Mouse (Mus musculus): ENCODE data around the gene Atp5h.
A peak's percentile ranks its signal among the peaks of the same experiment; 100 is the strongest.

Gene Atp5h

DNA sequence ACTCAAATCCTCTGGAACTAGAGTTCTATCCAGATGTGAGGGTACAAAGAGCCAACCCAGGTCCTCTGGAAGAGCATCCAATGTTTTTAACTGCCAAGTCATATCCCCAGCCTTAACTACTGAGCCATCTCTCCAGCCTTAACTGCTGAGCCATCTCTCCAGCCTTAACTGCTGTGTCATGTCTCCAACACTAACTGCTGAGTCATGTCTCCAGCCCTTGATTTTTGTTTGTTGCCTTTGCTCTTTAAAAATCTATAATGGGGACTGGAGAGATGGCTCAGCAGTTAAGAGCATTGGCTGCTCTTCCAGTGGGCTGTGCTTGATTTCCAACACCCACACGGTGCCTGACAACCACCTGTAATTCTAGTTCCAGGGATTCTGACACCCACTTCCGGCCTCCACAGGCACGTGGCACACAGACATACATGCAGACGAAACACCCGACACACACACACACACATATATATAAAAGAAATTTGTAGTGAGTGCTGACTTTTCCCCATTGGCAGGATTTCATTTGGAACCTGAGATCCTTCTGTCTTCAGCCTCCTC is 17.9 kb upstream of the Atp5h start:
- DNase-seq (ENCODE audit: low read depth, low spot score) = no peak

DNA sequence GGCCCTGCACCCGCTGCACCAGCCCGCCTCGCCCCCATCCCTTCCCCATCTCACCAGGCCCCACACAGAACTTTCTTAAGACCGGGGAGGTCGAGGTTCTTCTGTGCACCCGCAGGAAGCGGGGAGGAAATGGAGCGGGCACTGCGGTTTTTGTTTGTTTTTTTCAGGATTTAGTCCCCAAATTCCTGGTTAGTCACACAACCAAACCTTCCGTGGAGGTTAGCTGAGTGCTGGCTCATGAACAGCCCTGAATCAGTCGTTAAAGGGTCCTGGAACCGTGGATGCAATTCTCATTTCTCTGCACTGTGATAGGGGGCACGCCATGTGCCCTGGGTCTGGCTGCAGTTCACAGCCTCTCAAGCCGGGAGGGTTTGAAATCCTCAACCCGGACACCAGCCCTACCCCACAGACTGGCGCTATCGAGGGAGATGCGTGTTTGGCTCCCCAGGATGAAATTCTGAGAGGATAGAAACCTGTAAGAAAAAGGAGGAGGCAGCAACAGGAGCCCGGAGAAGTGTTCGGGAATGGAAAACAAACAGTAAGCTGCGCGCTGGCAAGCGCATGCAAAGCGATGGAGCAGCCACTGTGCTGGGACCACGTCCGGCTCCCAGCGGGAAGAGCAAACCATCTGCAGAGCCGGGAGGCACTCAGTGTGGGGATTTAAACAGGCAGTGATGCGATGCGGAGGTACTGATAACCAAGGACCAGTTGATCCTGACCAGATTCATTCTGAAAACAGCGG is 16.0 kb upstream of the Atp5h start:
- DNase-seq (ENCODE audit: low read depth, low spot score) = no peak

DNA sequence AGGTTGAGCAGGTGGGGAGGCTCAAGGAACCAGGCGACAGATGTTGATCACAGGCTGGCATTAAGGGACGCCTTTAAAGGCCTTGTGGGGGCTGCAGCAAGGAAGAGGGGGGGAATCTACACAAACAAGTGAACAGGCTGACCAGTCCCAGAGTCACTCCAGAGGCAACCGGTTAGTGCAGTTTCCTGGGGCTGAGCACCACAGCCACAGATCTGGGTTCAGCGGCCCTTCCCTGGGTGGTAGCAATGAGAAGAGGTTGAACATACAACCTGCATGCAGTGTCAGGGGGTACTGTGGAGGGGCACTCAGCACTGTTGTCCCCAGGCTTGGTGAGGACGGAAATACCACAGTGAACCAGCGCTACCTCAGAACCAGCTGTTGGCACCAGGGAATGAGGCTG is 13.6 kb upstream of the Atp5h start:
- DNase-seq (ENCODE audit: low read depth, low spot score) = no peak

DNA sequence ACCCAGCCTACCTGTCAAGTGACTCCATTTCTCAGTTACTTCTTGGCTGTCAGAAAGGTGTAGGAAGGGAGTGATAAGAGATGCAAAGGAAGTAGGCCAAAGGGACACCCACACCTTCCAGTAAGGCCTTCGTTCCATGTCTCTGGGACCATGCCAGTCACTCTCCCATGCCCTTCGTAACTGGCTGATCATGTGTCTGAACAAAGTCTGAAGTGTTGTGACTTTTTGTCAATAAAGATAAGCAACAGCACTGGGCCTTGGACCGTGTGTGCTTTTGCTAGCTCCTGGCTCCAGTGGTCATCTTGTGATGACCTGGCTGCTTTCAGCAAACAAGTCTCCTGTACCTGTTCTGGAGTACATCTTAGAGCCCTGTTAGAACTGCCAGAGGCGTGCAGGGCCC is 13.1 kb upstream of the Atp5h start:
- no peak for DNase-seq (ENCODE audit: low read depth, low spot score)

DNA sequence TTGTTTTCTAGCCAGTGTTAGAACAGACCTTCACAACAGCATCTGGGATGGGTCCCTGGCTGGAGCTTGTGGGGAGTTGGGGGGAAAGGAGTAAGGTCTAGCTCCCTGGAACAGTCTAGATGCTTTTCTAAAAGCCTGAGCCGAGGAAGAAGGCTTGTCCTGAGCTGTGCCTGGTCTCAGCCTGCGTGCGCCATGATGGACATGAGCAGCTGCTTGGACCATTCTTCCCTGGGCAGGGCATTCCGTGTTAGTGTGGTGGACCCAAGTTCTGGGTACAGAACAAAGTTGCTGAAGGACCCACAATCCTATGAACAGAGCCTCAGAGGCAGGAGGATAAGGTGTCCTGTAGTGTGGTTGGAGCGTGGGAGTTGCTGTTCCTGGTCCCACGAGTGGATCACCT is 10.8 kb upstream of the Atp5h start:
- no peak for DNase-seq (ENCODE audit: low read depth, low spot score)

DNA sequence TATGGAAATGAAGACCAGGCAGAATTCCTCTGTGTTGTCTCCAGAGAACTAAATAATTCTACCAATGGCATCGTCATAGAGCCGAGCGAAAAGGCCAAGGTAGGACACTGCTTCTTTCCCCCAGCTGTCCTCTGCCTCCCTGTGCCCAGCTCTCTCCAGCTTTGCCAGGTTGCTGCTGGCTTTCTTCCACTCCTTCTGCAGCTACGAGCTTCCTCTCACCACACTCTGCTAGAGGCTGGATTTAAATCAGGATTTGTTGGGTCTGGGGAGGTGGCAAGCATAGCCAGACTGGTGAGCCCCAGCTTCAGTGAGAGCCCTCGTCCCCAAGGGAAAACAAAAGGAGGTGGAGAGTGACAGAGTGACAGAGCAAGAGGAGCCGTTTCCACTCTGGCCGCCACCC is 9.5 kb upstream of the Atp5h start:
- DNase-seq (ENCODE audit: low read depth, low spot score) = no peak

DNA sequence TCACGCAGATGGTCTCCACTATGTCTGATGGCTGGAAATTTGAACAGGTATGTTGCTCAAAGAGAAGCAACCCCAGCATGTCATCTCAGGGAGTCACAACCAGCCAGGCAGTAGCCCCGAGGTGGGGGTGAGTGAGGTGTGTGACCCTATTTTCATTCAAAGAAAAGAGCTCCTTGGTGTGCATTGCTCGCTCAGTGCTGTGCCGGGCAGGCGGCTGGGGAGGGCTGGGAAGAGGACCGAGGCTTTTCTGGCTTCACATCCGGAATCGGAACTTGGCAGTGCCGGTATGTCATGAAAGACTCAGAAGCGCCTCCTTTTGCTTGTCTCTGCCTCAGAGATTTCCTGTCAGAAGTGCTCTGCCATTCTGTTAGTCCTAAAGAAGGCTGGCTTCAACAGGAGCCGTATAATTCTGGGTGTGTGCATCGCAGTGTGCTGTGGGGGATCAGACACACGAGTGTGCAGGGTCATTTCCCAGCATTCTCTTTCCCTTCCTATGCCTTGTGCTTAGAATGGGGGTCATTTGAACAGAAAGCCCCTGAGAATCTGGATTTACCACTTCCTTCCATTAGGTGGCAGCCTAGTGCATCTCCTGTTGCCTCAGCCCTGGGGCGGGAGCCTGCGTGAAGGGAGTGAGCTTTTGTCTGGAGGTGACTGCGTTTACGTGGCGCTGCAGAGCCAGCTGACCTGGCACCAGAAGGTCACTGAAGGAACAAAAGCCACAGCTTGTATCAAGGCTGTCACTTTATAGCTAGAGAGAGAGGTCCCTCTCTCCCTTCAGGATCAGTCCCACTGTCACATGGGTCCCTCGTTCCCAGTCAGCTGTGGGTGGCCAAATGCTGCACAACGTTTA is 7.9 kb upstream of the Atp5h start:
- peak; percentile 65 for DNase-seq (ENCODE audit: low read depth, low spot score)

DNA sequence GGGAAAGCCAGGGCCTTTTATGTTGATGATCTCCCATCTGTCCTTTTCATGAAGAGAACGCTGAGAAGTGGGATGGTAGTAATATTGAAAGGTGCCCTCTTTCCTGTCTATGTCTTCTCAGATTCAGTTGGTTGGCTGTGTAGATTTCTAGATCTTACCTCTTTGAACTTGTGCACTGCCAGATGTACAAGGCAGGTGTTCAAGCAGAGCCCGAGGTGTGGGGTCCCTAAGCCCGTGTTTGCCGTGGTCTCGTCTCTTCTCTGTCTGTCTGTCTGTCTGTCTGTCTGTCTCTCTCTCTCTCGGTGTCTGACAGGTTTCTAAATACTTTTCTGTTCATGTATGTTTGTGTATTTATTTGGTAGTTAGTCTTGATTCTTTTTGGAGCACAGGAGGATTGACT is 5.9 kb upstream of the Atp5h start:
- DNase-seq (ENCODE audit: low read depth, low spot score) = no peak

DNA sequence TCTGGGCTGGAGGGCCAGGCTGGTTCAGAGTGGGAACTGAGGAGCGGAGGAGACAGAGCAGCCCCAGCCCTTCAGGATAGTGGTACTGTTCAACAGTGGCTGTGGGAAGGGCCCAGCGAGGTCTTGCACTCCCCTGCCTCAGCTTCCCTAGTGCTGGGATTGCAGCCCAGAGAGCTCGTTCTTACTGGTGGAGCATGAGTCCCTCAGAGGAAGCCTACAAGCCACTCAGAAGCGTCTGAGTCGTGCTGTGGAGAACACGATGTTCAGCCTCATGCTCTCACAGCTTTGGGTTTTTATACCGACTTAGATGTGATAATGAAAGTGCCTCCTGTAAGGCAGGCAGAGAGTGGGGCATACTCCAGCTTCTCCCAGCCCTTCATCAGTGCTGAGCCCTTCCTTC is 4.9 kb upstream of the Atp5h start:
- no peak for DNase-seq (ENCODE audit: low read depth, low spot score)

DNA sequence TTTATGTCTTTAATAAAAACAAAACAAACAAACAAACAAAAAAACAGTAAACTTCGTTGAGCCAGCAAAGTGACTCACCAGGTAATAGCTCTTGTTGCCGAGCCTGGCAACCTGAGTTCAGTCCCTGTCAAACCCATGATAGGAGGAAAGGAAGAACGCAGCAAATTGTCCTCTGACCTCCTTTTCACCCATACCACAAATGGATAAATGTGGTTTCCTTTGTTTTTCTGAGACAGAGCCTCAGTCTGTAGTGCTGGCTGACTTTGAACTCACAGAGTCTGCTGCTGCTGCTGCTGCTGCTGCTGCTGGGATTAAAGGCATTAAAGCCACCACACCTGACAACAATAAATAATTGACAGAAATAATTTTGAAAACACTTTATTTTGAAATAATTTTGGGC is 3.3 kb upstream of the Atp5h start:
- DNase-seq (ENCODE audit: low read depth, low spot score) = no peak

DNA sequence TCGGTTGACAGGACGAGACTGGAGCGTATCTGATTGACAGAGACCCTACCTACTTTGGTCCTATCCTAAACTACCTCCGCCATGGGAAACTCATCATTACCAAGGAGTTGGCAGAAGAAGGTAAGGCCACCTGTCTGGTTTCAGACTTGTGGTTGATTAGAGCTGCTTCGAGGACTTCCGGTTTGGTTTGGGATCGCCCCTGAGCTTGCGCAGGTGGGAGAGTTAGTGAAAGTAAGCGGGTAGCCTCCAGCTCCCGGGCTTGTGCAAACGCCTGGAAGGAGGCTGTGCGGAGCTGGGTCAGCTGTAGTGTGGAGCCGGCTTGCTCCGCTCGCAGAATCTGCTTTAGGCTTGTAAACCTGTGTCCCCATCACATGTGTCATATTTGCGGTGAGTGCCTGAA is 2.2 kb upstream of the Atp5h start:
- no peak for DNase-seq (ENCODE audit: low read depth, low spot score)

DNA sequence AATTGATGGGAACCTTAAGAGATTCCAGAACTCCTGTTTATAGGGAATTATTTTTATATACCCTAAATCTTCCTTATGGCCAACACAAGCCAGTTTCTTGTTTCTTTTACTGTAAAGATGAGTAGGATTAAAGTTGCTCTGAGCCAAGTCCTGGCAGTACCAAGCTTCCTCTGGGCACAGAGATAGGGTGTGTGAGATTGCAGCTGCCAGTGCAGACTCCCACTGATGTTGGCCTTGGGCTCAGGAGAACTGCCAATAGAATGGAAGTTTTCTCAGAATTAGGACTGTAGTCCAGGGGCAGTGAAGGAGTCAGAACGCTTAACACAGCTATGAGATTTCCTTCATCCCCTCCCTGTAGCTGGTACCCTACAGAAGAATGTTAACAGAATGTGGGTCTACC is 1.6 kb upstream of the Atp5h start:
- DNase-seq (ENCODE audit: low read depth, low spot score) = no peak

DNA sequence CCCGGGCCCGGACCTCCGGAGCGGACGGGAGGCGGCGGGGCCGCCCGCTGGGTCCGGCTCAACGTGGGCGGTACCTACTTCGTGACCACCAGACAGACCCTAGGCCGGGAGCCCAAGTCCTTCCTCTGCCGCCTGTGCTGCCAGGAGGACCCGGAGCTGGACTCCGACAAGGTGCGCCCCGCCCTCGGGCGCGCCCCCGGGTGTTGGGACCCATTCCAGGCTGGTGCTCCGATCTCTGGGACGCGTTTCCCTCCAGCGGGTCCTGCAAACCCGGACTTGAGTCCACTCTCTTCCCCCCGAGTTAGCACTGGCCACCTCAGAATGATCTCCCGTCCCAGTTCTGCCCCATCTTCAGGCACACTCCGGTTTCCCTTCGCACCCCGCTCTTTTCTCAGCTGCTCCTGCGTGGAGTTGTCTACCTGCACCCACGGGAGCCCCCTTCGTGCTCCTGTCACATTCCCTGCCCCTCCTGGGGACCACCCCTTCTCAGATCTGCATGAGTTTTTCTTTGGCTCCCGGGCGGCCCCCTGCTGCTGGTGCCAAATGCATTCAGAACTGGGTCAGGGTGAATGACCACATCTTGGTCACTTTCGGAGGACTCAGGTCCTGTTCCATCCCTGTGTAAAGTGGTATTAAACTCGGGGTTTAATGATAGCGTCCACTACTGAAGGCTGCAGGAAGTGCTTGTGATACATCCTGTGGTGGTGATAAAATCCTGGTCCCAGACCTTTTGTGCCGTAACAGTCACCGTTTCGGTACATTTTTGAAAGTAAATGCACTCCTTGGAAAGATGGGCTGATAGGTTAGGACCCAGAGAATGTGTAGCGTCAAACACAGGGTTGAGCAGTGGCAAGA is 801 bp upstream of the Atp5h start:
- DNase-seq (ENCODE audit: low read depth, low spot score) = no peak

DNA sequence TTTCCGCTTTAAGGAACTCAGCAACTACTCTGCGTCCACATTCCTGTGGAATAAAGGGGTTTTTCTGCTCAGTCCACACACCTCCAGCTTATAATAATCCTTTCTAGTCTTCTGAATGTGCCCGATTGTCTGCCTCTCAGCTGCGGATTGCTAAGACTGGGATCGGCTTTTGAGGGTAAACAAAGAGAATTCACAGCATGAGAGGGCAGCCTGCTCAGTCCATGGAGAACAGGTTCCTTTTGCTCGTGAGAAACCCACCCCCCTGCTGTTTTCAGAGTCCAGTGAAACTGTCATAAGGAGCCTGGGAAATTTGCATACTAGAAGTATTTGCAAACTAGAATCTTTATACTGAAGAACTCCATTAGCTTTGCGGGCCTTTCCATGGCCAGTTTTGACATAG is 10.2 kb downstream of the Atp5h start:
- DNase-seq (ENCODE audit: low read depth, low spot score) = no peak

DNA sequence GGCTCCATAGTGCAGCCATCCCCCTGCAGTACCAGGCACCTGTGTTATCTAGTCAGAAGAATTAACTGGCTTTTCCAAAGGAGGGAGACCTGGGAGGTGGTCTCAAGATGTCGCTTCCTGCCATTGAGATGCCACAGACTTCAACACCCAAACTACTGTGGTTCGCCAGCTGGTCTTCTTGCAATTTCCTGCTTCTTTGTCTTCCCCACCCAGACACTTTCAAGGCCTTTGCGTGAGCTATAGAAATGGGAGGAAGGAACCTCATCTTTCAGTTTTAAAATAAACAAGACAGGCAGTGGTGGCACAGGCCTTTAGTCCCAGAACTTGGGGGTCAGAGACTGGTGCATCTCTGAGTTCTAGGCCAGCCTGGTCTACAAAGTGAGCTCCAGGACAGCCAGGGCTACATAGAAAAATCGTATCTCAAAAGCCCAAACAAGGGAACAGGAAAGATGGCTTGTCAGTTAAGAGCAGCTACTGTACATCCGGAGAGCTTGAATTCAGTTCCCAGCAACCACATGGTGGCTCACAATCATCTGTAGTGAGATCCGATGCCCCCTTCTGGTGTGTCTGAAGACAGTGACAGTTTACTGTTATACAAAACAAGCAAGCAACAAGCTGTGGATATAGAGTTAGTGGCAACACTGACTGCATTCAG is 11.4 kb downstream of the Atp5h start:
- DNase-seq (ENCODE audit: low read depth, low spot score) = no peak

DNA sequence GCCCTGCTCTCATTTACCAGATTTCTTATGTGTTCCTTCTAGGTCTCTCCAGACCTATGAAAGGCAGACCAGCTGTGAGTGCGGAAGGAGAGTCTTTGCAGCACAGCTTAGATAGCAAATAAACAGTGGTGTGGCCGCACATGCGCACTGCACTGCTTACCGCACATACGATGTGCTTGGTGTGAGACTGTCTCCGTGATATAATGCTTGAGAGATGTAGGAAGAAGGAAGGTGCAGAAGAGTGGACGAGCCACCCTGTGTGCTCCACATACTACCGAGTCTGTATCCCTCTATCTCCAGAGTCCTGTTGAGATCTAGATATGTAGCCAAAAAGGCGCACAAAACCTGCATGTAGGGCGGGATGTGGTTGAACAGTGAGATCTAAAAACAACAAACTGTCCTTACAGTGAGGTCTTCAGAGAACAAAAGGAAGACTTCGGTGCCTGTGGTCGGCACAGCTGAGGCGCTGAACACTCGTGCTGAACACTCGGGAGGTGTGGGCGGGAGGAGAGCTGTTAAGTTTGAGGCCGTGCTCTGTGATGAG is 12.8 kb downstream of the Atp5h start:
- DNase-seq (ENCODE audit: low read depth, low spot score) = no peak

DNA sequence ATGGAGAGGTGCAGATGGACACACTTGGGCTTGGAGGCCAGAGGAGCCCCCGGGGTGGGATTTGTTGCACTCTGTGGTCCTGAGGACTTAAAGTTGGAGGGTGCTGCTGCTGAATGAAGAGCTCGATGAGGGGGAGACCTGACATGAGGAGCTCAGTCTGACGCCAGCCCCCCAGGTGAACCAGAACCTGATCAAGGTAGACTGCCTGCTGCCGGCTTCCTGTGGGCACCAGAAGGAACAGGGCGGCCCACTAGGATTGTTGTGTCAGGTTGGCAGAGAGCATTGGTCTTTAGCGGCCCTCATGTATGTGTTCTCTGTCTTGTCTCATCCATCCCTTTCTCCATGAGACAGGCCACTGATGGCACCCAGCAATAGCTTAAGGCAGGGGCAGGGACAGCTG is 14.0 kb downstream of the Atp5h start:
- DNase-seq (ENCODE audit: low read depth, low spot score) = no peak

DNA sequence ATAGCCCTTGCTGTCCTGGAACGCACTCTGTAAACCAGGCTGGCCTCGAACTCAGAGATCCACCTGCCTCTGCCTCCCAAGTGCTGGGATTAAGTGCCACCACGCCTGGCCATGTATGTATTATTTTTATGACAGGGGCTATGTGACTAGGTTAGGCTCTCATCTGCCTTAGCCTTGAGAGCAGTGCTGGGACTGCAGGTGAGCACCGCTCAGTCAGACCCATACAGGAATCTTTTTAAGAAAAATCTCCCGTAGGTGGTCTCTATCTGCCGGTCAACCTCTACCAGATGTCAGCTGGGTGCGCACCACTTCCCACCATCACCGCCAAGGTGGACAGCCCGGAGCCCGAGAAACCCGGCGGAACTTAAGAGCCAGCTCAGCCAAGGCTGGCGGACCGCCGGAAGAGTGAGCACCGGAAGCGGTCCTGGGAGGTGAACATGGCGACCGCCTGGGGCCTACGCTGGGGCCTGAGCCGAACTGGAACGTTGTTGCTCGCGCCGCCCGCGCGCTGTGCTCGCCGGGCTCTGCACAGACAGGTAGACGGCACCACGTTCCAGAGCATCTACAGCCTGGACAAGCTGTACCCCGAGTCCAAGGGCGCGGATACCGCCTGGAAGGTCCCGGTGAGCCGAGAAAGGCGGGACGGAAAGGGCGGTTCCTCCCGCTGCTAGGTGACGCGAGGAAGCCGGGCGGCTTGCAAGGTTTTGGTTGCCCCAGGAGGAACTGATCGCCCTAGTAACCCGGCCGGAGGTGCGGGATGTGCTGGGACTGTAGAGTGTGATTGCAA is 16.2 kb downstream of the Atp5h start, which contains the start of gene Mrpl58:
Gene Mrpl58, plus strand, starts transcription at position 415 of the 787 bp plus-strand sequence.
- DNase-seq (ENCODE audit: low read depth, low spot score) = peak; percentile 87

DNA sequence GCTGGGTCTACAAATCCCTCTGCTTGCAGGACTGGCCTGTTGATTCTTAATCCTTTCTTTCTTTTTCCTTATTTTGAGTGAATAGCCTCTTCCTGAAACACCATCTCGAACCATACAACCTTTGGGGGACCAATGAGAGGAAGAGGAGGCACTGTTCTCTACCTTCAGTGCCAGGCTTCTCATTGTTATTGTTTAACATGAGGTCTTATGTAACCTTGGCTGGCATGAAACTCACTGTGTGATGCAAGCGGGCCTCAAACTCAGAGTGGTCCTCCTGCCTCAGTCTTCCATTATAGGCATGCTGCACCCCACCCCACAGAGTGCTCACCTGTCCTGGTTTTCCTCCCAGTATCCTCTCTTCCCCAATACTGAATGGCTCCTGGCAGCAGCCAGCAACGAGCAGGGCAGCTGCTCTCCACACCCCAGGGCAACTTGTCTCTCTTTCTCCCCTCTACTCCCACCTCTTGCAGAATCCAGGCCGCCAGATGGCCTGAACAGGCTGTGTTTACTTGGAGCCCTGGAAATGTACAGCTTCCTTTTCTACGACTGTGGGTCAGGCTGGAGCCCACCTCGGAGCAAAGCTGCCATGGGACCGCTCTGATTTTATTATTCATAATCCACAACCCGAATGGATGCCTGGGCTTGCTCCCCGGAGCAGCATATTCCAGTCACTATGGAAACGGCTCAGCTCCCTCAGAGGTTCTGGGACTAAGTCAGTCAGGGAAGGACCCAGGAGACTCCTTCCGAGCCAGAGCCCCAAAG is 19.0 kb downstream of the Atp5h start:
- no peak for DNase-seq (ENCODE audit: low read depth, low spot score)

DNA sequence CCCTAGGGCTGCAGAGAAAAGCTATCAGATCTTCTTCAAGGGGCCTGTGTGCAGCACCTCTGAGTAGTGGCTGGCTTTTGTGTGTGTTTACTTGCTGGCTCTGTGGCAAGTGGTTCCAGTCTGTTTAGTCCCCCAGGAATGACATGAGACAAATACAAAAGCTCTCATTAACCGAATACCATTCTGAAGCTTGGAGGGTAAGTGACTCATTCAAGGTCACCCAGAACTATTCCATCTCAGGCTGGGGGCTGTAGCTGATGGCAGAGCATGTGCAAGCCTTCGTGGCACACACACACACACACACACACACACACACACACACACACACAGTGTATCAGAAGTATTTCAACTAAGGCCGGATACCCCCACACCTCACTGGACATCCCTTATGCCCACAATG is 19.6 kb downstream of the Atp5h start:
- no peak for DNase-seq (ENCODE audit: low read depth, low spot score)

All from telencephalon, adult 2 months (tissue).